Mouse (Mus musculus) intestine, postnatal 0 days (tissue): ENCODE results near the gene F5. TPM values are rescaled to one million over a fixed set of nuclear protein-coding genes. Genes with fewer than 3 reads are reported as not detected.

Experiments
- ATAC-seq: fragments of 200-750 bp; cut with Nextera tagmentation; 2 replicates; pipeline ENCODE4 v1.8.0; 2017; ENCODE audit warnings: mild to moderate bottlenecking, moderate TSS enrichment, moderate library complexity
- H3K27ac ChIP-seq: fragments of 300-500 bp; sonication (generic); 2 replicates; pipeline ENCODE4 v1.5.1; 2014; ENCODE audit warnings: mild to moderate bottlenecking, low read depth, low read length, moderate library complexity
- H3K27me3 ChIP-seq: fragments of 300-500 bp; sonication (generic); replicated peaks from 2 replicates; pipeline ENCODE4 v1.6.1; 2014; ENCODE audit warnings: low read length, mixed read lengths; ENCODE audit not compliant: control insufficient read depth, insufficient read depth
- H3K36me3 ChIP-seq: fragments of 300-500 bp; sonication (generic); 2 replicates; pipeline ENCODE4 v1.6.1; 2014; ENCODE audit warnings: mild to moderate bottlenecking, moderate library complexity; ENCODE audit not compliant: control insufficient read depth, insufficient read depth
- H3K4me1 ChIP-seq: fragments of 300-500 bp; sonication (generic); replicated peaks from 2 replicates; pipeline ENCODE4 v1.6.1; 2014; ENCODE audit warnings: antibody characterized with exemption, low read length, mixed read lengths; ENCODE audit not compliant: control insufficient read depth, insufficient read depth
- H3K4me2 ChIP-seq: fragments of 300-500 bp; sonication (generic); replicated peaks from 2 replicates; pipeline ENCODE4 v1.6.1; 2014; ENCODE audit warnings: low read depth, mild to moderate bottlenecking, moderate library complexity
- H3K4me3 ChIP-seq: fragments of 300-500 bp; sonication (generic); 2 replicates; pipeline ENCODE4 v1.5.1; 2014; ENCODE audit warnings: low read depth, low read length
- H3K9ac ChIP-seq: fragments of 300-500 bp; sonication (generic); 2 replicates; pipeline ENCODE4 v1.6.1; 2014; ENCODE audit warnings: mild to moderate bottlenecking, low read depth, low read length
- H3K9me3 ChIP-seq: fragments of 300-500 bp; sonication (generic); 2 replicates; pipeline ENCODE4 v1.6.1; 2016; ENCODE audit warnings: mixed run types; ENCODE audit not compliant: control insufficient read depth
- CTCF ChIP-seq: sonication (generic); IDR thresholded peaks from 2 replicates; pipeline ENCODE4 v1.5.1; 2016; ENCODE audit warnings: low read depth, mild to moderate bottlenecking, control low read depth, antibody characterized with exemption, moderate library complexity
- WGBS: fragments of 180-500 bp; shearing (Covaris S2); extraction: QIAGEN DNeasy Blood & Tissue Kit; methylation state at CpG from one replicate; pipeline ENCODE4 v1.1.7; 2014; 5-methylcytosine and 5-hydroxymethylcytosine counted together
- polyA plus RNA-seq: library from polyadenylated mRNA; unstranded; fragments of >200 nt; fragmentation: Nextera tagmentation; extraction: Ambion mirVana; gene quantifications from 2 replicates; pipeline ENCODE4 v1.2.1, GENCODE M21; 2015

F5 gene
- polyA plus RNA-seq, 1 experiment from 2014 or later = 0.22 TPM

DNA sequence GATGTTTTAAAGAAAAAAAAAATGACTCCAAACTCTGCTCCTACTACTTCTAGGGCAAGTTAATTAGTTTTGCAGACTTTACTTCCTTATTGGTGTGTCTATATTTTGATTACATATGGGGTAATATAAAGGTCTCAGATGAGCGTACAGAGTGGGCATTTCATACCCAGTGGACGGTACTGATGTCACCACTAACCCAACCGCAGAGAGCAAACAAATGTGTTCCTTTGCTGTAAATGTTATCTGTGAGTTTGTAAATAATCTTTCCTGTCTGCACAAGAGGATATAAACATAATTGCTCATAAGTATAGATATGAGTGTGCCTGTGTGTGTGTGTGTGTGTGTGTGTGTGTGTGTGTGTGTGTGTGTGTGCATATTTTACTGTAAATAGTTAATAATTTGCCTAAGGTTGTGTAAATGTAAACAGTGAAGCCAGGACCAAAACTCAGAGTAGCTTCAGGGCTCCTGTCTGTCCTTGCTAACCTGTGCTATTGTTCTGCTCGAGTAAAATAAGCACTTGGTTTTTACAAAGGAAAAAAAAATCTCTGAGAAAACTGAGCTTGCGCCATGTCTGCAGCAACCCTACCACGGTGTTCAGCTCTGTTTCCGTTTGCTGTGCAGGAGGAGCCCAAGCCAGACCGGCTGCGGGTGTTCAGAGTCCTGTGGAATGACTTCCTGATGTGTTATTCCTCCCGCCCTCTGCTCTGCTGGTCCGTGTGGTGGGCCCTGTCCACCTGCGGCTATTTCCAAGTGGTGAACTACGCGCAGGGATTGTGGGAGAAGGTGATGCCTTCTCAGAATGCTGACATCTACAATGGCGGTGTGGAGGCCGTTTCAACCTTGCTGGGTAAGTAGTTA is 108.8 kb downstream of the F5 start:
- H3K4me1 ChIP-seq = no peaks in the 10 kb centered on the region; the same call in 1 of the 2 replicates
- no peaks in the 10 kb centered on the region for H3K27me3 ChIP-seq

DNA sequence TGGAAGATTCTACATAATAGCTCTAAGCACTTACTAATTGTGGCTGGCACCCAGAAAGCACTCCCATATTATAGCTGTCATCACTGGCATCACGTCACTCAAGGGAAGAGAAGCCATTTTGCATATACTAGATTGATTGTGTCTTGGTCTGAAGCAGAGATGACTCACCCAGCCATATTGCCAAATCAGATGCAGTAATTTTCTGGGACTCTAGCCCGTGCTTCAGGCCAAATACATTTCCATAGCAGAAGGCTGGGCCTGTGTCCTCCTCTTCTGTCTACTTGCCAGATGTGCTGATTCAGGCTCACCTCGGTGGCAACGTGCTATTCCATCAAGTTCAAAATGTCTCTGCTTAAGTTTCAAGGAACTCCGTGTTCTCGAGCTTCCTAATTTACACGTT is 109.9 kb downstream of the F5 start:
- TF ChIP-seq CTCF = no peak
- no peaks in the 10 kb centered on the region; the same call in 1 of the 2 replicates for H3K4me1 ChIP-seq
- ATAC-seq = no peak
- no peaks in the 10 kb centered on the region for H3K9me3 ChIP-seq
- WGBS = 77% methylated on average over 7 of the region's 7 CpGs
- H3K9ac ChIP-seq = no peak overlapping the region
- H3K4me3 ChIP-seq = no peak overlapping the region
- no peaks in the 10 kb centered on the region for H3K27me3 ChIP-seq
- H3K27ac ChIP-seq = no peak overlapping the region
- no peak overlapping the region for H3K4me2 ChIP-seq
- H3K36me3 ChIP-seq = peaks cover 34% of the 10 kb centered on the region

More for the DNA sequence above, 108.8 kb downstream of the F5 start:
- peak; percentile 79 for ATAC-seq
- H3K4me3 ChIP-seq = 0 out of 2 replicates have a peak overlapping the region, but pooled peaks have one; percentile 14
- H3K9ac ChIP-seq = no peak overlapping the region
- no peak for TF ChIP-seq CTCF
- 46% methylated on average over 16 of the region's 16 CpGs for WGBS
- H3K4me2 ChIP-seq = peak overlapping the region; percentile 55
- no peaks in the 10 kb centered on the region for H3K9me3 ChIP-seq
- peaks cover 34% of the 10 kb centered on the region for H3K36me3 ChIP-seq
- peak overlapping the region; percentile 77 for H3K27ac ChIP-seq

Other genes starting within 250 kb of the F5 start
- gene Scyl3, start 222.7 kb upstream of the F5 start, polyA plus RNA-seq = 14.9 and 16.2 TPM in 2 replicates
- gene BC055324, start 157.0 kb upstream of the F5 start, polyA plus RNA-seq = 3.2 and 3.9 TPM in 2 replicates
- gene Mettl18, start 156.9 kb upstream of the F5 start, polyA plus RNA-seq = 5.9 and 6.5 TPM in 2 replicates
- 0.04 and 0.07 TPM in 2 replicates for gene Sele, start 103.6 kb upstream of the F5 start, polyA plus RNA-seq
- gene Sell, start 89.9 kb upstream of the F5 start, polyA plus RNA-seq = 0.23 and 0.25 TPM in 2 replicates
- 0.41 and 0.50 TPM in 2 replicates for gene Selp, start 36.6 kb upstream of the F5 start, polyA plus RNA-seq
- gene Slc19a2, start 97.2 kb downstream of the F5 start, polyA plus RNA-seq = 5.0 and 5.1 TPM in 2 replicates
- gene Ccdc181, start 123.7 kb downstream of the F5 start, polyA plus RNA-seq = 5.2 and 6.0 TPM in 2 replicates
- 17.7 and 18.0 TPM in 2 replicates for gene Nme7, start 152.3 kb downstream of the F5 start, polyA plus RNA-seq
- gene Blzf1, start 155.7 kb downstream of the F5 start, polyA plus RNA-seq = 16.7 and 17.2 TPM in 2 replicates